Mouse (Mus musculus): Measurements from ENCODE around the gene Atp13a1.

DNA sequence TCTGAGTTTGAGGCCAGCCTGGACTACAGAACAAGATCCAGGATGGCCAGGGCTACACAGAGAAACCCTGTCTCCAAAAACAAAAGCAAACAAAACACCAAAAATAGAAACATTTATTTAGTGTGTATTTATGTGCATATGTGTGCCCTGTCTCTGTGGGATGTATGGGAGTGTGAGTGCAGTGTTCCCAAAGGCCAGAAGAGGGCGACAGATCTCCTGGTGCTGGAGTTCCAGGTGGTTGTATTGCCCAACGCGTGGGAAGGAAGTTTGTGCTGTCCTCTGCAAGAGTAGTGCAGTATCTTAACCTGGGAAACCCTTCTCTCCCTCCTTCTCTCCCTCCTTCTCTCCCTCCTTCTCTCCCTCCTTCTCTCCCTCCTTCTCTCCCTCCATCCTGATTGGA is 58.9 kb downstream of the Atp13a1 start:
- TF ChIP-seq CTCF (IDR thresholded peaks at IDR 0.05; ENCODE audit: low read depth, low read length) (peak; percentile 27; the same call in 1 of the 2 replicates), POLR2A (IDR thresholded peaks at IDR 0.05; ENCODE audit: borderline replicate concordance, low read depth, low read length) (no peak)
